In genomic region chr9:118506404-118507231, GRCm38 (mm10) we compare ENCODE assay signal across 7 mouse cellular contexts. TPM values are rescaled to one million over a fixed set of nuclear protein-coding genes. Genes with fewer than 3 reads are reported as not detected.
A peak's percentile ranks its signal among the peaks of the same experiment; 100 is the strongest.
DNase-seq lines count a peak whose midpoint lies in the region; ATAC-seq and TF ChIP-seq lines count a peak whose summit lies in the region.

No protein-coding gene starts in this region.

- peak overlapping the region; percentile 90 for H3K9ac ChIP-seq in CH12.LX (ENCODE audit: insufficient read depth, low read depth)
- H3K9ac ChIP-seq in lung, embryonic 14.5 days = peak overlapping the region; percentile 83

- DNase-seq in CH12.LX (ENCODE audit: extremely low read depth) = no peak
- DNase-seq in T-cell, adult 2 months (ENCODE audit: low spot score) = peak; percentile 15
- peak; percentile 81 for DNase-seq in heart, embryonic 10.5 days (ENCODE audit: low spot score)
- DNase-seq in kidney, adult 2 months = peak; percentile 62
- peak; percentile 34 for DNase-seq in lung, embryonic 14.5 days
- peak; percentile 57 for DNase-seq in retina, embryonic 14.5 days (ENCODE audit: low spot score)

- no peak for TF ChIP-seq POLR2A in CH12.LX (IDR thresholded peaks at IDR 0.05; ENCODE audit: low read depth, low read length)
- no peak for TF ChIP-seq POLR2A in cortical plate, adult 2 months (IDR thresholded peaks at IDR 0.05; ENCODE audit: extremely low read depth, insufficient read depth, low read length)
- TF ChIP-seq POLR2A in kidney, adult 2 months (IDR thresholded peaks at IDR 0.05; ENCODE audit: low read depth, low read length) = no peak

- peaks cover 5 to 15% of the 10 kb centered on the region in 2 experiments for H3K36me3 ChIP-seq in CH12.LX (replicated peaks in 1 of 2; ENCODE audit: control insufficient read depth in 1 of 2, insufficient read depth in 1 of 2, low read length in 1 of 2)
- peaks cover 5% of the 10 kb centered on the region; the same call in 1 of the 2 replicates for H3K36me3 ChIP-seq in heart, embryonic 10.5 days
- H3K36me3 ChIP-seq in kidney, adult 2 months (ENCODE audit: control insufficient read depth, insufficient read depth, low read length) = no peaks in the 10 kb centered on the region
- no peaks in the 10 kb centered on the region for H3K36me3 ChIP-seq in lung, embryonic 14.5 days (ENCODE audit: insufficient read depth)

- H3K79me2 ChIP-seq in CH12.LX (replicated peaks; ENCODE audit: control insufficient read depth, extremely low read depth, insufficient read depth, poor library complexity, severe bottlenecking) = peaks cover 47% of the 10 kb centered on the region

- ATAC-seq in lung, embryonic 14.5 days (ENCODE audit: insufficient read depth) = peak; percentile 65

- no peak for TF ChIP-seq EP300 in CH12.LX (IDR thresholded peaks at IDR 0.05; ENCODE audit: low read length)

- H3K9me3 ChIP-seq in CH12.LX (replicated peaks; ENCODE audit: low read length) = no peaks in the 10 kb centered on the region
- H3K9me3 ChIP-seq in heart, embryonic 10.5 days = no peaks in the 10 kb centered on the region
- H3K9me3 ChIP-seq in lung, embryonic 14.5 days (ENCODE audit: low read depth, low read length) = no peaks in the 10 kb centered on the region

- in situ Hi-C loops in CH12.LX (cut with MboI; ENCODE audit: low pct_ligation_motif_present, low pct_unique_long_range_greater_than_20kb, low sequenced_read_pairs) = no loop called here

- peak overlapping the region; percentile 83 to 88 (median 85) for H3K4me3 ChIP-seq in CH12.LX (replicated peaks in 1 of 3; ENCODE audit: low read depth in 2 of 3, low read length in 2 of 3, poor library complexity in 1 of 3)
- H3K4me3 ChIP-seq in cortical plate, adult 2 months (ENCODE audit: insufficient read depth, low read length) = peak overlapping the region; percentile 74
- H3K4me3 ChIP-seq in heart, embryonic 10.5 days = peak overlapping the region; percentile 94
- H3K4me3 ChIP-seq in kidney, adult 2 months (ENCODE audit: insufficient read depth, low read depth, low read length) = peak overlapping the region; percentile 85
- peak overlapping the region; percentile 97 for H3K4me3 ChIP-seq in lung, embryonic 14.5 days (ENCODE audit: low read depth, low read length)

- no peak for TF ChIP-seq CTCF in CH12.LX (conservative IDR thresholded peaks at IDR 0.05 in 1 of 2, IDR thresholded peaks at IDR 0.05 in 1 of 2; ENCODE audit: low read depth in 2 of 2, low read length in 2 of 2)
- no peak for TF ChIP-seq CTCF in cortical plate, adult 2 months (IDR thresholded peaks at IDR 0.05; ENCODE audit: extremely low read depth, insufficient read depth, low read length)
- TF ChIP-seq CTCF in kidney, adult 2 months (conservative IDR thresholded peaks at IDR 0.05; ENCODE audit: insufficient read depth, insufficient read length, low read depth, low read length) = no peak
- TF ChIP-seq CTCF in lung, embryonic 14.5 days (IDR thresholded peaks at IDR 0.05; ENCODE audit: low read depth) = no peak

- no peak for TF ChIP-seq RAD21 in CH12.LX (IDR thresholded peaks at IDR 0.05; ENCODE audit: low read depth, low read length)

- H3K27me3 ChIP-seq in CH12.LX (replicated peaks) = no peaks in the 10 kb centered on the region
- no peaks in the 10 kb centered on the region for H3K27me3 ChIP-seq in heart, embryonic 10.5 days (ENCODE audit: insufficient read depth, poor library complexity, severe bottlenecking)
- H3K27me3 ChIP-seq in kidney, adult 2 months (replicated peaks; ENCODE audit: control insufficient read depth, insufficient read depth, low read length) = no peaks in the 10 kb centered on the region
- H3K27me3 ChIP-seq in lung, embryonic 14.5 days (ENCODE audit: insufficient read depth, low read length) = no peaks in the 10 kb centered on the region

- peaks cover 16 to 52% of the 10 kb centered on the region in 2 experiments for H3K4me1 ChIP-seq in CH12.LX (ENCODE audit: control insufficient read depth in 1 of 2, insufficient read depth in 2 of 2)
- peaks cover 11% of the 10 kb centered on the region for H3K4me1 ChIP-seq in cortical plate, adult 2 months (ENCODE audit: control insufficient read depth, insufficient read depth, low read length)
- H3K4me1 ChIP-seq in heart, embryonic 10.5 days = peaks cover 47% of the 10 kb centered on the region
- peaks cover 41% of the 10 kb centered on the region for H3K4me1 ChIP-seq in kidney, adult 2 months (ENCODE audit: control insufficient read depth, insufficient read depth, low read length)
- peaks cover 5% of the 10 kb centered on the region; the same call in 1 of the 2 replicates for H3K4me1 ChIP-seq in lung, embryonic 14.5 days (ENCODE audit: insufficient read depth)

- H3K27ac ChIP-seq in CH12.LX (ENCODE audit: insufficient read depth, low read depth) = no peak overlapping the region
- 0 out of 2 replicates have a peak overlapping the region, but pooled peaks have one; percentile 62 for H3K27ac ChIP-seq in cortical plate, adult 2 months (ENCODE audit: insufficient read depth, low read length)
- peak overlapping the region; percentile 97 for H3K27ac ChIP-seq in heart, embryonic 10.5 days
- H3K27ac ChIP-seq in kidney, adult 2 months (ENCODE audit: insufficient read depth, low read depth, low read length) = peak overlapping the region; percentile 48
- H3K27ac ChIP-seq in lung, embryonic 14.5 days (ENCODE audit: low read depth) = peak overlapping the region; percentile 54; the same call in 1 of the 2 replicates

- WGBS in heart, embryonic 10.5 days = under 1% methylated on average over 57 of the region's 57 CpGs
- under 1% methylated on average over 57 of the region's 57 CpGs for WGBS in kidney, adult 2 months
- WGBS in lung, embryonic 14.5 days = under 1% methylated on average over 57 of the region's 57 CpGs

- dilution Hi-C loops in CH12.LX (cut with MboI; ENCODE audit: extremely low pct_ligation_motif_present, extremely low pct_unique_long_range_greater_than_20kb, low sequenced_read_pairs) = no loop called here

- H3K4me2 ChIP-seq in CH12.LX (ENCODE audit: insufficient read depth, low read depth, poor library complexity, severe bottlenecking) = peak overlapping the region; percentile 91
- H3K4me2 ChIP-seq in lung, embryonic 14.5 days = peak overlapping the region; percentile 98

TF ChIP-seq in CH12.LX, 34 proteins besides CTCF, POLR2A, EP300 and RAD21:
- no peak for TF ChIP-seq TBP (conservative IDR thresholded peaks at IDR 0.05; ENCODE audit: low read depth, low read length)
- TF ChIP-seq SIN3A (IDR thresholded peaks at IDR 0.05; ENCODE audit: low read length) = 0 out of 2 replicates have a peak, but pooled peaks have one; percentile 12
- TF ChIP-seq MXI1 (IDR thresholded peaks at IDR 0.05; ENCODE audit: low read depth, low read length) = peak; percentile 36; the same call in 1 of the 2 replicates
- no peak; the same call in 1 of the 2 replicates for TF ChIP-seq NELFE (IDR thresholded peaks at IDR 0.05; ENCODE audit: low read depth, low read length)
- no peak for TF ChIP-seq BHLHE40 (IDR thresholded peaks at IDR 0.05; ENCODE audit: low read depth, low read length)
- no peak for TF ChIP-seq GABPA (IDR thresholded peaks at IDR 0.05; ENCODE audit: insufficient replicate concordance, low read depth, low read length)
- TF ChIP-seq ZNF384 (IDR thresholded peaks at IDR 0.05; ENCODE audit: low read depth, low read length) = no peak
- no peak for TF ChIP-seq MAFK (IDR thresholded peaks at IDR 0.05; ENCODE audit: insufficient replicate concordance, low read length)
- no peak for TF ChIP-seq MYC (IDR thresholded peaks at IDR 0.05; ENCODE audit: low read depth, low read length)
- no peak for TF ChIP-seq POLR2AphosphoS2 (IDR thresholded peaks at IDR 0.05; ENCODE audit: low read depth, low read length)
- no peak for TF ChIP-seq HCFC1 (IDR thresholded peaks at IDR 0.05; ENCODE audit: low read depth, low read length)
- no peak for TF ChIP-seq ZC3H11A (IDR thresholded peaks at IDR 0.05; ENCODE audit: low read depth, low read length)
- TF ChIP-seq JUN (IDR thresholded peaks at IDR 0.05; ENCODE audit: insufficient read depth, low read depth, low read length) = no peak
- no peak for TF ChIP-seq RCOR1 (conservative IDR thresholded peaks at IDR 0.05; ENCODE audit: low read depth, low read length)
- no peak for TF ChIP-seq PAX5 (IDR thresholded peaks at IDR 0.05; ENCODE audit: low read length)

RNA-seq across cellular contexts. Expression of gene Golga4, which starts 0.6 kb away (rescaled TPM):
- total RNA-seq in CH12.LX (2012; rRNA removed) = 32.7 and 33.1 TPM in 2 replicates
- 20.9 and 23.7 TPM in 2 replicates for total RNA-seq in CH12.LX (2014; rRNA removed)
- 37.2 and 43.1 TPM in 2 replicates for polyA plus RNA-seq in CH12.LX (2012; ENCODE audit: insufficient read length, low read depth)
- polyA plus RNA-seq in cortical plate, adult 2 months (2012; rRNA removed) = 60.2 and 67.1 TPM in 2 replicates
- polyA plus RNA-seq in heart, embryonic 10.5 days (2016; fragmentation: Nextera tagmentation; extraction: Ambion mirVana) = 55.0 and 60.0 TPM in 2 replicates
- 20.7 and 23.1 TPM in 2 replicates for polyA plus RNA-seq in kidney, adult 2 months (2012; rRNA removed)
- 44.1 and 53.3 TPM in 2 replicates for polyA plus RNA-seq in lung, embryonic 14.5 days (2014; fragmentation: Nextera tagmentation; extraction: Ambion mirVana)

RNA-seq across cellular contexts. Expression of gene Eomes, which starts 28.6 kb away (rescaled TPM):
- total RNA-seq in CH12.LX (2012; rRNA removed) = not detected in 2 replicates
- not detected in 2 replicates for total RNA-seq in CH12.LX (2014; rRNA removed)
- polyA plus RNA-seq in CH12.LX (2012; ENCODE audit: insufficient read length, low read depth) = 0.07 TPM in 1 of 2 replicates, not detected in the other
- polyA plus RNA-seq in cortical plate, adult 2 months (2012; rRNA removed) = 0.04 and 0.17 TPM in 2 replicates
- 0.11 and 0.13 TPM in 2 replicates for polyA plus RNA-seq in heart, embryonic 10.5 days (2016; fragmentation: Nextera tagmentation; extraction: Ambion mirVana)
- polyA plus RNA-seq in kidney, adult 2 months (2012; rRNA removed) = 0.05 and 0.36 TPM in 2 replicates
- not detected in 2 replicates for polyA plus RNA-seq in lung, embryonic 14.5 days (2014; fragmentation: Nextera tagmentation; extraction: Ambion mirVana)
